Mouse (Mus musculus) CH12F3 (cell line): ENCODE measurements around the gene Adgrl2.

Experiments used
- in situ Hi-C: fragments of 300-500 bp; cut with MboI; formaldehyde crosslinking; loops from 2 replicates; pipeline ENCODE4 v1.14.3; 2020; ENCODE audit warnings: low sequenced_read_pairs

The Adgrl2 gene

DNA sequence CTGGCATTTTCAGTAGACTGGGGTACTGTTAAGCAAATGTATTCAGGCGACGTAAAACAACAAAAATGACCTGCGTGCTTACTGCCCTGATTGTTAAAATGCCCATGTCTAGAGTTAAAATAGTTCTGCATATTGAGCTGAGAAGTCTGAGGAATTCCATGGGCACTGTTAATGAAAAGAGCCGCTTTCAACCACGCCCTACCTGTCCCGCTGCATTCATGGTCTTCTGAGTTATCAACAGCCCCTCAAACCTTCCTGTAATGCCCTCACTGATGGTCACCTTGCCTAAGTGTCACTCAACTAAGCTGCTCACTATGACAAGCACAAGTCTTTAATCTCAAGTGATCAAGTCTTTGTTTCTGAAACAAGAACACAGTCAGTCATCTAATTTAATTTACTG is 12.5 kb downstream of the Adgrl2 start:
- in situ Hi-C loops: no loop called here

DNA sequence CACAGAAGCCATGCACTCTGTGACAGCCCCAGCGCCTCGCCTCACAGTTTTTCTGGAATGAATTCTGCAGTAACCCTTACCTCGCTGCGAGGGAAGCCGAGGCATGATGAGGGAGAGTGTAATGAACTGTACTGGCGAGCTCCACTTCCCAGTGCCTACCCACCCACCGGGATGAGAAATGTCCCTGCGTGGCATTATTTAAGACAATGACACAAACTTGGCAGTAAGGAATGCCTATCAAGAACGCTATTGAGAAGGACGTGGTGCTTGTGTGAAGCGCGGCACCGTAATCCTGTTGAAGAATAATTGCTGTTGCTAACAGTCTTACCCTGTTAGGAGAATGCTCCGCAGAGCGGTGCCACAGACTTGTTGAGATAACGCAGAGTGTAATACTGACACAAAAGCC is 13.2 kb downstream of the Adgrl2 start:
- in situ Hi-C loops: no loop called here

DNA sequence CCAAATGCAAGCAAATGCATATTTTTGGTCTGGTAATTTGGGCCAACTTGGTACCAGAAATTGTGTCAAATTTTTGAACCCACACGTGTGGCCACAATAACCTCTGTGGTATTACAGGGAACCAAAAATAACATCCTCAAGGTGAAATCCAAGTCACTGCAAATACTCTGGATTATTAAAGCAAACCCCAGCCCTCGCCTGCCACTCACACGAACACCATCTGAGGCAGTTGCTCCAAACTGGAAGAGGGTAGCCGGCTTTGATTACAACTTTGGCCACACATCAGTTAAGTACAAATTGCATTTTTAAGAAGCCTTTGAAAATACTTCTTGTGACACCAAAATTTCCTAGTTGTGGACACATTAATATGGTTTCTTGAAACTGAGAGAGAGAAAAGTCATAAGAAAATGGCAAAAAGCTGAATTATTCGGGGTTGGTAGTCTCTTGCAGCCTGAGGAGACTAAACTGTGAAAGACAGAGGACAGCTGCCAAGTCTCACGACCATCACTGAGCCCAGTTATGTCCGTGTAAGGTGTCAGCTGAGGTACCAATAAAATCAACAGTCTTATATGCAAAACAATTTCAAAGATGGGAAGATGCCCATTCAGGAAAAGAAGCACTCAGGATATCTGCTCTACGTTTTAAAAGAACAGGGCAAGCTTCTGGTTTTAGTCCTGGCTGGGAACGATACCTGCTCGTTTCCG is 18.3 kb downstream of the Adgrl2 start:
- in situ Hi-C loops: no loop called here

DNA sequence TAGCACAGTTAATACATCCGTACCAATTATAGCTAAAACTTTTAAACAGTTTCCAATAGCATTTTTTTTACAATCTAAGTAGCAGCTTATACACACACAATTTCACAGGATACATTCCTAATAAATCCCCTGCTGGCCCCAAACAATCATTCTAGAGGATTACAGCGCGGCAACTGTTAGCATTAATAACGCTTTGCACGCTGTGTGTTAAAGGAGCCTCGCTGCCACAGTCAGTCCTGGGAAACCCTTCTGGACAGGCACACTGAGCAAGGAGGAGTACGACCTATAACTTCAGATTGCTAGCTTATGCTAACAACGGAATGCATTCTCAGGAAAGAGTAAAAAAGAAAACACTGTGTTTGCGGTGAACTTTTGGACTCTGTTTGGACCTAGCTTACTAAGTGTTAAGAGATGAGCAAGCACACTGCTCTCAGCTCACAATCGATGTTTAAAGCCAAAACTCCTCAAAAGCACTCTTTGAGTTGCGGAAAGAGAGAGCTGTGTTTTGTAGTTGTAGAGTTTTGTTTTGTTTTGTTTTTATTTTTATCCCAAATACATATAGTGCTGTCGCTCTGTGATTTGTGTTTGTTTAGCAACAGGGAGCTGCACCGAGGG is 25.3 kb downstream of the Adgrl2 start:
- in situ Hi-C loops: no loop called here

DNA sequence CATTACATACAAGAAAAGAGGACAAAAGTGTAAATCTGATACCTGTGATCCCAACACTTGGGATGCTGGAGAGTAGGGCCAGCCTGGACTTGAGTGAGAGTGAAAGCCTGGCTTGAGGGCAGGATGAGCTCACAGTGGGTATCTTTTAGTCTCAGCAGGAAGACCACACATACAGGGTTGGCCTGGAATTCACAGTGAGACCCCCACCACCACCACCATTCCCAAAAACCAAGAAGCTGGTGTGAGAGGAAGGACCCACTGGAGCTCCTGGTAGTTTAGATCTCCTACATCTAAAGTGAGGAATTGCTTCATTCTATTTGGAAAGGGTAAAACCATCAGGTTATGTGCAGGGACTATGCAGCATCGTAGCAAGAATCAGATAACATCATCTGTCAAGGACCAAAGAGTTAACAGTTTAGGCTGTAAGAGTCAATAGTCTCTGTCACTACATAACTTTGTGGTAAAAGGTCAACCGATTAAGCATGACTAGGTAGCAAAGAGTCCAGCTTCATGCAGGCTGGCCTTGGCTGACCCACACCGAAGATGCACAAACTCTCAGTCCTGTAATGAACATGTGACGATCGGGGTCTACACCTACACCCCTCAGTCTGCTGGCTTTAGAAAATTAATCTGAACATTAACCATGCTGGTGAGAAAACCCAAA is 26.8 kb downstream of the Adgrl2 start:
- in situ Hi-C loops: no loop called here

DNA sequence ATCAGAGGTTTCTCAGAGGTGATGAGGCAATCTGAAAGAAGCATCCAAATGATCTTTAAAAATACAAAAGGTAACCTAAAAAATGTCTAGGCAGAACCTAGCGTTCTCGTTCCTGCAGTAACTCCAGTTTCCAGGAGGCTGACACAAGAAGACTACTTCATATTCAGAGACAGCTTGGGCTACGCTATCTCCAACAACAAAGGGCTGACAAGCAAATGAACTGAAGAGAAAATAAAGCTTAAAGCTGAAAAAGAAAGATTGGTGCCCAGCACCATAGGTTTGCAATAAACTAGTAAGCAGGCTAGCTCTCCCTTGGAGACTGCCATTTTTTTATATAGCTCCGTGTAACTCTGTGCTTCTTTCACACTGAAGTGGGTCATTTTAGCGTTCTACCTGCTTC is 28.7 kb downstream of the Adgrl2 start:
- in situ Hi-C loops: no loop called here

DNA sequence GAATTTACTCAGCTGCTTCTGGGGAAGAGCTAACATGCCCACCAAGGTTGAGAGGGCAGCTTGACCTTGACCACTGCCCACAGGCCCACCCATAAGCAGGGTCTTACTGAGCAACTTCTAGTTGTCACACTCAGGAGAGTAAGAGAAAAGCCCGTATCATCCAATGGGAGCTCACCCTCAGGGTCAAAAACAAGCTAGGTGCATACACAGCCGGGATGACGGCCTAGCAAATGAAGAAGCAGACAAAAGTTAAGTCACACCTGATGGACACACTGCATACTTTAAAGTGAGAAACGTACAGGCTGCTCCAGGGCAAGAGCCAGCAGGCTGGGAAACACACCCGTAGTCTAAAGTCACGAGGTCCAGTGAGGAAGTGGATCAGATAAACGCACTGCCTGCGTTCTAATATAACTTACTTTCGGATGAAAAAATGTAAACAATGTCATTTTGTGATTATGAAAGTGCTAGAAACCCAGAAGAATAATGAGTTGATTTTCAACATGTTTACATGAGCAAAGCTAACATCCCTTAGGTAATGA is 29.5 kb downstream of the Adgrl2 start:
- in situ Hi-C loops: no loop called here

DNA sequence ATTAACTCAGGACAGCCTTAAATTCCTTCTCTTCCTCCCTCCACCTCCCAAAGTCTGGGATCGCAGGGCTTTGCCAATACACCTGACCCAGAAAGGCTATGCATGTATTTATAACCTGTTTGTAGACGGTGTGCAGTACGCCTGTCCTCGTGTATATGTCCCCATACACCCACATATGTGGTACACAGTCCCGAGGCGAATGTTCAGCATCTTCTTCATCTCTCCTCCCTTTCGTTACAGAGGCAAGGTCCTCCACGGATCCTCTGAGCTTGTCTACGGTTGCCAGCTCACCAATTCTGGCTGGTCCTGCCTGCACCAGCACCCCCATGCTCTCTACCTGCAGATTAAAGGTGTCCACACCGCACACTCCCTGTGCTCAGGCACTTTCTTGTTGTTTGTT is 30.1 kb downstream of the Adgrl2 start:
- in situ Hi-C loops: no loop called here

DNA sequence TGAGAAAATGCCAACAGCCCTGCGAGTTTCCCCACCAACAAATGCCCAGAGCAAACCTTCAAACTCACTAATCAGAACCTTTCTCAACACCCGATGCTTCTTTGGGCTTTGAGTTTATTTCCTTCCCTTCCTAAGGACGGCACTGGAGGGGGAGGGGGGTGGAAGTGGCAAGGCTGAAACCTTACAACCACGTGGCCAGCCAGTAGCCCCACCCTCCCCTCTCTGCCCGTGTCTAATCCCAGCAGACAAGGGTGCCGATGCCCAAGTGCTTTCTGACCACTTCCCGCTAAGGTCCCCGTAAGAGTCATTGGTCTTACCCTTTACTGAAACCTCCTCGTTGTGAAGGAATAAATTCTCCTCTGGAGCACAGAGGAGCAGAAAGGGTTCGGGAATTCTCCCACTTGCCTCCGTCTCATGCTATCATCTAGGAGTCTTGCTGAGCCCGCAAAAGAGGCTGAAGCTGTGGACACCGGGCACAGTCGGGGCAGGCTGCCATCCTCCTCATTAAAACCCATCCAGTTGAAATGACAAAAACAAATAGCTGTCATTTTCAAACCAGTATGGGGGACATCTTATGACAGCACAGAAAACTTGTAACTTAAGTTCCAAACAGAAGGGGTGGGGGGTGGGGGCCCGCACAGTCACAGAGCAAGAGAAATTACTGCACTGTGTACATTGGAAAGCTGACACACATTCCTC is 30.9 kb downstream of the Adgrl2 start:
- in situ Hi-C loops: no loop called here

DNA sequence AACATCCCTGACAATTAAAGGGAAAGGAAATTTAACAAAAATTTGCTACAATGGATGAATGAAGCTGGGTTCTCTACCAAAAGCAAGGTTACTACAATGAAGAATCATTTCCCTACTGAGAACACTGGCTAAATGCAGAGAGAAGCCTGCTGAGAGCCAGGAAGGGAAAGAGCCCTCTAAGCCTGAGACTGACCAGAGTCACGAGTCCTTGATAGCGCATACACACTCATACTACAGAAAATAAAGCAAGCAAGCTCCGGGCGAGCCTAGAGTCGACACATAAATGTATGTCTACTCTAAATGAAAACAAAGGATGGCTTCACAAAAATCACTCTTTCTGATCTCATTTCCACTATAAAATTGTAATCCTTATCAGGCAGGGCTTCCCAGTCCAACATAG is 31.6 kb downstream of the Adgrl2 start:
- in situ Hi-C loops: no loop called here

DNA sequence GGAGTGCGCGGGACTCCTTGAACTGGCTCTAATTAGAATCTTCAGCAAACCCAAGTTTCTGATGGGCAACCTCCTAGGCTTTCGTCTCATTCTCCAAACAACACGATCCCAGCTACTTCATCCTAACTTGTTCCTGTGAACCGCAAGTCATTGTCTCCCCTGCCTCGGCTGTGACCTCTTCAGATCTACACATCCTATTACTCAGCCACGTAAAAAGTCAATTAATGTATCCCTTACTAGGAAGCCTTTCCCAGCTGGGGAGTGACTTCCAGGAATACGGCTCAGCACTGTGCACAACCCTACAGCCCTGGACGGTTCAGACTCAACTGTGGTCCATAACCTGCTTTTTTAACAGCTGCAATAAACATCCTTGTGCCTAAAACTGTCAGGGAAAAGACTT is 32.2 kb downstream of the Adgrl2 start:
- in situ Hi-C loops: no loop called here

DNA sequence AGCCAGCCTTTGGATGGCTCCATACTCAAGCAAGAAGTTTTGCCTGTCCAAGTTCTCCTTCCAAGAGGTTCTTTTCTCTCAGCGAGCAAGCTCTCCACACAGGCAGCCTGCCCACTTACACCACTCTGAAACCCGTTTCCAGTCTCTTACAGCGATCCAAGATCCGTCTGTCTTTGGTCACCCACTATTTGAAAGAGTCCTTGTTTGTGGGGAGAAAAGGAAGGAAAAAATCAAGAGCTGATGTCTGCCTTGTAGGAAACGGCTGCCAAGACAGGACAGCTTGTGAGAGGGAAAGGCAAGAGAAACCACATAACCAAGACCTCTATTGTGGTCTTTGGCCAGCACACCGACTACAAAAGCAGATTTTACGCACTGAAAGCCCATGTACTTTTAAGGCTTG is 33.5 kb downstream of the Adgrl2 start:
- in situ Hi-C loops: no loop called here

DNA sequence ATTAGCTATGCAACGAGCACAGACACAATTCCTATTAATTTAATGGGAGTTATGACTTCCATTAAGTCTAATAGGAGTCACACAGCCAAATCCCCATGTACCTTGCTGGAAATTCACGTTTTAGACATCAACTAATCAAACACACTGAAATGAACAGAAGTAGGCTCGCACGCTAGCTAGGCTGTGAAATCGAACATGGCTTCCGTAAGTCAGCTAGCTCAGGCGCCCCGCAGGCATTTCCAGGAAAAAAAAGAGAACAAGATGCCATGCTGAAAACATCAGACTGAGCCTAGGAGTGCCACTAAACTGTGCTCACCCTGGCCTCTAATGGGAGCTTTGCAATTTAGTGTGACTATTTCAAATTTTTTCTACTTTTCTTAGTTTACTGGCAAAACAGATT is 40.6 kb downstream of the Adgrl2 start:
- in situ Hi-C loops: no loop called here

DNA sequence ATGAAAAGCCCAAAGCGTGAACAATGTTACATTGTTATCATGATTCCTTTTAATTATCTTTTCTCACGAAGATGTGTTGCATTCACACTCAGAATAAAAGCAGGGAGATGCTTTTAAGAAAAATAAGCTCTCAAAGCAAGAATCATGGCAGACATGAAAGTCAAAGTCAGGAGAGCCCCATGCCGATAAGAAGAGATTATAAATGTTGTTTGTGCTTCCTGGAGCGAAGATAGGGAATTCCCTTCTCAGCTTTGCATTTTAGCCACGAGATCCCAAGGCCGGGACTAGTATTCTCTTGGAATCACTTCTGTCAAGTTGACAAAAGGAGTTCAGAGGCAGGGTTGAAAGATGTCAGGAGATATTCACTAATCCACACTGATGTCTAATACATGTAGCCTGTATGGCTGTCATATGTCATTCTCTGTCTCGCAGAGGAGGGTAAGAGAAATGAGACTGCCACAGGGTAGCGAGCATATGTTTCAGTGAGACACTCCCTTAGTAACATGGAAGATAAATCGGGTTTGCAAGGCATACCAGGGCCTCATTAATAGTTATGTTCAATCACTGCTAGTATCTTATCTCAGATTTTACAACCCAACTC is 42.5 kb downstream of the Adgrl2 start:
- in situ Hi-C loops: no loop called here

DNA sequence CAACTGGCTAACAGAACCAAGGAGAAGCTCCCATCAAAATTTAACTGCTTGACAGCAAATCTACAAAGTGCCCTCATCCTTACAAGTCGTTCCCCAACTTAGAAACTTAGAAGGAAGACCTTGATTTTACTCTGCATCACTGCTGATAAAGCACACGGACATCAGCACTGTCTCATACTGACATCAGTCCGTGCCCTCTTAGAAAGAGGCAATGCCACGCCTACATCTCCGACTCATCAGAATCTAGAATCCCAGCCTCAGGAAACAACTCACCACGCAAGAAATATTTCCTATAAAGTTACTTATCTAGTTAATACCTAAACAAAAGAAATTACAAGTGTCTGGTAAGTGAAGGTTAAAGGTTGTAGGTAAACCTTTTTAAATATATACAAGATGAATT is 43.1 kb downstream of the Adgrl2 start:
- in situ Hi-C loops: no loop called here

DNA sequence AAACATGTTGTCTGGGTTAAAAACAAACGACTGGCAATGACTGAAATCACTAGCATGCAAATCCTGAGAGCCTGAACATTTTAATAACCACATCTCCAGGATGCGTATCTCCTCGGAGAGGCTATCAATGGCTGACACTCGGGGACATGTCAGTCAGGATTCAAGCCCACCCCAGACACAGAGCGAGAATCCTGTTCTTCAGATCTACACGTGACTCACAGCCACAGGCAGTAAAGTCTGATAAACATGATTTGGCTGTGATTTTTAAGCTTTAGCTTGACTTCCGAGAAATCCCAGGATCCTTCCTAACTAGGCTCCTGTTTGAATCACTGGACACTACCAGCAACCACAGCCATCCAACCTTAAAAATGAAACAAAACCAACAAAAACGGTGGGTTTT is 44.8 kb downstream of the Adgrl2 start:
- in situ Hi-C loops: no loop called here

DNA sequence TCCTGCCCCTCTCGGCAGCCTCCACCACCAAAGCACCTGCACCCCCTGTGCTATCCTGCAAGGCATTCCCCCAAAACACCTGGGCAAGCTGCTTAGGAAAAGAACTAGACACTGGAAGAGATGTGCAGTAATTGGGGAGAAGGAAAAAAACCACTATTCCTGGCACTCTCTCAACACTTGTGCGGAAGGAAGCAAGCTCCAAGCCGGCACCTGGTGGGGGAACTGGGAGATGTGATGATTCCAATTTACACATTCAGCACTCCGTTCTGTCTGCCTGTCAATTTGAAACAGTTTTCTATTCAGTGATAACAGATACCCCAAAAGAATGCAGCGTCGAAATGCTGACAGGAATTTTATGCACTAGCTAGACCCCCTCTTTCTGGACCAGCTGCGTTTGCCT is 50.9 kb downstream of the Adgrl2 start:
- in situ Hi-C loops: no loop called here

DNA sequence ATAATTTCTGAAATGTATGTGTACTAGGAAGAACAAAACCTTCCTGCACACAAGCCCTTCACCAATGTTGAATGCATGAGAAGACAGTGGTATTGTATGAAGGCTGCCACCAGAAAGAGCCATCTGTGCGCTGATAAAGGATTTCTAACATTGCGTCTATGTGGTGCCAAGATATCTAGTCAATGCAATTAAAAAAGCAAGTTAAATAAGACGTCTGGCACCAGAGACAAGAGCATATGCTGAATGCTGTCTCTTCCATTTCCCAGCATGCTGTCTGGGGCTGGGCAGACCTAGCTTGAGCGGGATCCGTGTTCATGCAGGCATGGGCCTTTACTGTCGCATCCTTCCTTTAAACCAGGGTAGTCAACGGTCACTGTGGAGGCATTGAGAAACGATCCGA is 55.3 kb downstream of the Adgrl2 start:
- in situ Hi-C loops: no loop called here

DNA sequence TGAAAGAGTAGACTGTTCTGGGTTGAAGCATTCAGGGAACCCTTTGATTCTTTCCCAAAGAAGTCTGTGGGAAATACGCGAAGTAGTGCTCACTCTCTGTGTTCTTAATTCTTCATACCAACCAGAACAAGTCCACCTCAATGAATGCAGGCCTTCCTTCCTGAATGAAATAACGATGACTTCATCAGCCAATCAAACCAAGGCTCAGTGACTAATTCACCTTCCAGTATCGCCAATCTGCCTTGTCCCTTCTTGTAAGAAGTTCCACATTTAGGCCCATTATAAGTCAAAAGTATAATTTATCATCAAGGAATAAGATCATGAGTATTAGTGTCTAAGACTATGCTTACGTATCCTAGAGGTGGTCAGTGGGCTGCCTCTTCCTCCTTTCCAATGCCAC is 56.1 kb downstream of the Adgrl2 start:
- in situ Hi-C loops: no loop called here

DNA sequence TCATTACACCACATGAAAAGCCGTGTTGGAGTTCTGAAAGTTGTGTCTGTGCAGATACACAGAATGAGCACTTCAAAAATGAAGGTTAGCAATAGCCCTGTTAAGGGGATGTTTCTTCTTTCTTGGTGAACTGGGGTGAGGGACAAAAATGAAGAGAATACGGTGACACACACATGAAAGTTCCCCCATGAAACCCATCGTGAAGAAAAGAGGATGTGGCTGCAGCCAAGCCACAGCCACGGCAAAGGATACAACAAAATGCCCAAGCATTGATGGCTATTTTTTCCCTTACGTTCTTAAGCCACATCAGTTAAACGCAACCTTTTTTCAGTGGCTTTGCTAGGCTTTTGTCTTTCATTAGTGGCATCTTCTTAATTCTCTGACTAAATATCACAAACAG is 57.2 kb downstream of the Adgrl2 start:
- in situ Hi-C loops: no loop called here

DNA sequence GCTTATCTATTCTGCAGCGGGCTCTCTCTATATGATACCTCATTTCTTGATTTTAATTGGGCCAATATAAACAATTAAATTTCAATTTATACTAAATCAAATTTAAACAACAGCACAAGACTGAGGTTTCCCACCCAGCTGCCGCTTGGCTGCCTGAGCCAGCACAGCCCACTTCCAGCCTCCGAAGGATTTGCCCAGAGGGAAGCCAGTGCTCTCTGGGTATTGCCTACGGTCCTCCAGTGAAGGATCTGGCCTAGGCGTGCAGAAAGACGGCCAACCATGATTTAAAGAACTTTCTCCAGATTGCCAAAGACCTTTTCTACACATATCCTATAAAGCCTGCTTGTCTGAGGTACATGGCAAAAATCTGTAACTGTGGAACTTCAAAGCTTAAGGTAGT is 59.4 kb downstream of the Adgrl2 start:
- in situ Hi-C loops: no loop called here
